Mouse (Mus musculus) mesoderm, embryonic 11.5 days (tissue): ENCODE measurements around the gene Mcemp1.

Experiments used
- DNase-seq: peaks from one replicate; pipeline ENCODE4 v3.0.0-alpha.2; 2012; ENCODE audit warnings: low read depth, low spot score

Gene Mcemp1

GRCm38 (mm10) chr8:3671980-3672491, 6.5 kb downstream of the Mcemp1 start, which contains the start of gene Fcor:
TSS of gene Fcor (minus strand) at chr8:3672362.
- DNase-seq = peak; percentile 86

DNA sequence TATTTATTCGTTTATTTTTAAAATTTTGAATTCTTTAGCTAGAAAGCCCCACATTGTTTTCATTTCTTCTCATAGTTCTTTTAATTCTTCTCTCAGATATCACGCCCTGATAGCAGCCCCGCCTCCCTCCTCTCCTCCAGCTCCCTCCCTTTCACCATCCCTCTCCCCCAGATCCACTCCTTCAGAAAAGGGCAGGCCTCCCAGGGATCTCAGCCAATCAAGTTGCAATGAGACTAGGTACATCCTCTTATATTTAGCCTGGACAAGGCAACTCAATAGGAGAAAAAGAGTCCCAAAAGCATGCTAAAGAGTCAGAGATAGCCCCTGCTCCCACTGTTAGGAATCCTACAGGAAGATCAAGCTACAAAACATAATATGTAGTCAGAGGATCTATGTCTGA, 9.1 kb downstream of the Mcemp1 start:
- no peak for DNase-seq

GRCm38 (mm10) chr8:3676131-3676992, 10.8 kb downstream of the Mcemp1 start, which contains the start of gene Trappc5:
TSS of gene Trappc5 (plus strand) at chr8:3676299.
- peak; percentile 95 for DNase-seq

- peak; percentile 25 for DNase-seq
Observed at GRCm38 (mm10) chr8:3676993-3677579, 11.5 kb downstream of the Mcemp1 start.

DNA sequence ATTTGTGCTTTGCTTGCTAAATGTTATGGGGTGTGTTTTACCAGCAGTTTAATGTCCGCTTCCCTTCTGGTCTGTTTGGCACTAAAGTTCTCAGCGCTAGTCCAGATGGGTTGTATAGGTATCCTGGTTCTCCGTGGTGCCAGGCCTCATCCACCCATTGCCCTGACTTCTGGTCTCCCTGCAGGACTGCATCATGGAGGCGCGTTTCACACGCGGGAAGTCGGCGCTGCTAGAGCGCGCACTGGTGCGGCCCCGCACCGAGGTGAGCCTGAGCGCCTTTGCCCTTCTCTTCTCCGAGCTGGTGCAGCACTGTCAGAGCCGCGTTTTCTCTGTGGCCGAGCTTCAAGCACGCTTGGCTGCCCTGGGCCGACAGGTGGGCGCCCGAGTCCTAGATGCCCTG, 13.3 kb downstream of the Mcemp1 start:
- no peak for DNase-seq

GRCm38 (mm10) chr8:3679236-3679635, 13.7 kb downstream of the Mcemp1 start:
- no peak for DNase-seq

GRCm38 (mm10) chr8:3679656-3680055, 14.1 kb downstream of the Mcemp1 start:
- no peak for DNase-seq

DNA sequence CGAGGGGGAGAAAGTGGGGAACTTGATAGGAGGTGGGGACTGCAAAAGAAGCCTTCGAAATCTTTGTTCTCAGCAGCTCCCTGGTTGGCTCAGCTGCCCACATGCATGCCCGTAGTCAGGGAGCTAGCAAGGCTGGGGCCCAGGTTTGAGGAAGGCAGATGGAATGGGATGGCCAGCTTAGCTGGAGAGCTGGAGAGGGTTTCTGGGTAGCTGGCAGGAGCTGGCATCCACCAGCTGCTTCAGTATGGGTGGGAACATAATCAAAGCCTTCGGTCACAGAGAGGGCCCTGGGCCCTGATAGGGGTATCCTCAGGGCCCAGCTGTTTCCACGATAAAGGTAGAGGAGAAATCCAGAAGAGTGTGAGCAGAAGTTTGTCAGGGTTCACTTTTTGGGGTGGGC, 16.9 kb downstream of the Mcemp1 start:
- no peak for DNase-seq

GRCm38 (mm10) chr8:3683408-3684176, 18.0 kb downstream of the Mcemp1 start:
- no peak for DNase-seq

GRCm38 (mm10) chr8:3684530-3684929, 19.0 kb downstream of the Mcemp1 start:
- DNase-seq = no peak

- DNase-seq = no peak
Observed at GRCm38 (mm10) chr8:3685422-3685821, 19.9 kb downstream of the Mcemp1 start.

GRCm38 (mm10) chr8:3687537-3687936, 22.0 kb downstream of the Mcemp1 start:
- DNase-seq = no peak

GRCm38 (mm10) chr8:3690774-3691173, 25.2 kb downstream of the Mcemp1 start:
- DNase-seq = no peak

DNA sequence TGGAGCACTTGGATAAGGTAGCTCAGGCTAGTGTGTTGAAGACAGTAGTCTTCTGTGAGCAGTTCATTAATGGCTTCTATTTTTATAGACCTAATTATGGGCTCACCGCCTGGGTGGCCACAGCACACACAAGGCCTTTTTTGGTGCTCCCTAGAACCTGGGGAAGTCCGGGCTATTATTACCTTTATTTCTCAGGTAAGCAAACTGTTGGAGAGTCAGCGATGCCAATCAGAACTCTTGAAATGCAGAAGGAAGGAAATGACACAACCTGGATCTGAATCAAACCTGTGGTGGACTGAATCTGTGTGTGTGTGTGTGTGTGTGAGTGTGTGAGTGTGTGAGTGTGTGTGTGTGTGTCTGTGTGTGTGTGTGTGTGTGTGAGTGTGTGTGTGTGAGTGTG, 28.6 kb downstream of the Mcemp1 start, which contains the start of gene Fcer2a:
TSS of gene Fcer2a (minus strand) at position 55 of the 400 bp plus-strand sequence.
- DNase-seq = no peak

- no peak for DNase-seq
Observed at GRCm38 (mm10) chr8:3701491-3701890, 35.9 kb downstream of the Mcemp1 start.

DNA sequence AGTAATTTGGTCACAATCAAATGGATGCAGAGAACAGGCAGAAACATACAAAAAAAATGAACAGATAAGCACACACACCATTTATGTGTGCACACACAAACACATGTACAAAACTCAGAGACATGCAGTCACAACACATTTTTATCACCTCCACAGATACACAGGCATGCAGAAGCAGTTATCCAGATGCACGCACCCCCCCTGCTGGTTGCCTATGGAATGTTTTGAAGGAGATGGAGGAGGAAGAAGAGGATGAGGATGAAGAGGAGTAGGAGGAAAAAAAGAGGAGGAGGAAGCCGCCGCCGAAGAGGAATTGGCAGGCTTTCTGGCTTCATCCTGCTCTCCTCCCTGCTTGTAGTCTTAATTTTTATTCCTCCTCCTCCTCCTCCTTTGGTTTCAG, 40.2 kb downstream of the Mcemp1 start:
- DNase-seq = peak; percentile 5

- no peak for DNase-seq
Observed at GRCm38 (mm10) chr8:3707611-3708010, 42.1 kb downstream of the Mcemp1 start.

DNA sequence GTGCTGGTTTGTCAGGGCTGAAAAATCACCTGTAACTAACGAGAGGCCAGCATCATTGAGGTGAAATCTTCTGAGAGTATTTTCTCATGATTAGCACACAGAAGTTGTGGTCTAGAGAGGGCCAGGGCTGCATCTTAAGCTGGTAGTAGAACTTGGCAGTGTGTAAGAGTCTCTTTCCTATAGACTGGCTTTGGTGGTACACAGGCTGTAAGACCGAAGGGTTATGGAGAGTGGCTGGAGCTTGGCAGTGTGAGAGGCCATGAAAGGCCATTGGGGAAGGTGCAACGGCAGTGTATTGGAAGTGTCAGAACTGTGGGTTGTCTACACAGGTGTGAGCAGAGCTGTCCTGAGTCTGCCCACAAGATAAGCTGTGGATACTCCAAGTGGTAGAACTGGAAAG, 44.8 kb downstream of the Mcemp1 start:
- no peak for DNase-seq

GRCm38 (mm10) chr8:3711646-3712045, 46.1 kb downstream of the Mcemp1 start:
- no peak for DNase-seq

DNA sequence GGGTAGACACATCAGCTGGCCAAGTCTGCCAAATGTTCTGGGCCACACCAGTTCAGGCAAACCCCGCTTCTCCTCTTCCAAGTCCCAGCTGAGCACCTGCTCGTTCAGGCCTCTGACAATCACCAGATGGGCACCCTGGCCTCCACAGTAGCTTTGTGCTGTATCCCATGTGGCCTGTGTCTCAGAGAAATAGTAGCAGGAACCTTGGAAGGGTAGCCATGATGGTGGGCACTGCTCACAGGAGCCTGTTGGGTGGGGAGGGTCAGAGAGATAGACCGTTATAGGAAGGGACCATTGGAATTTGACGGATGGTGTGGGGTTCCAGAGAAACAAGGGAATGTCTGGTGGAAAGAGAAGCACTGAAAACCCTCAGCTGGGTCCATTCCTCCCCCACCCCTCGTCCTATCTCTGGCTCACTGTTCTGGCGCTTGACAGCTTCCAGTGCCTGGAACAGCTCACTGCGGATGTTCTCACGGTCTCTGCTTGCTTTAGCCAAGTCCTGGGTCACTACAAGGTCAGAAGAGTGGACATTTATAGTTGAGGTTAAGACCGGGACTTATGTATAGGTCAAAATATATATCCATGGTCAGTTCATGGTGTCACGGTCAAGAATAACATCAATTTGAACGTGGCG, 51.9 kb downstream of the Mcemp1 start:
- no peak for DNase-seq

DNA sequence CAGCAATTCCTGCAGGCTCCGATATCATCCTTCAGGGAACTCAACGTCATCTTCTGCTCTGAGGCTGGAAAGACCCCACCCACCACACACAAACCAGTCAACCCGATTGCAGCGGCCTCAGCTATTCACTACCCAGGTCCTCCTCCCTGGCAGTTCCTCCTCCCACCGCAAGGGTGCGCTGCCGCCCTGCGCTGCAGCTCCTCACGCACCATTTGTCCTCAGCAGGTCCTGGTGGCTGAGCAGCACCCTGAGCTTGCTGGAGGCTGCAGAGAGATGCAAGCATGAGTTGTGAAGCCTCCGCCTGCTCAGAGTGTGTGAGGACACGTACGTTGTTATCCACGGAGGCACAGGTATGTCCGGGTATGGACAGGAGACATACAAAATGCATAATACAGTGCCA, 53.0 kb downstream of the Mcemp1 start:
- DNase-seq = peak; percentile 78
